Mouse (Mus musculus) heart, postnatal 0 days (tissue): Measurements from ENCODE around the gene Trim31.

Experiments
- CTCF ChIP-seq: IDR thresholded peaks from 2 replicates; pipeline ENCODE4 v1.5.1; 2016; ENCODE audit warnings: antibody characterized with exemption, control low read depth, low read depth
- EP300 ChIP-seq: IDR thresholded peaks from 2 replicates; pipeline ENCODE4 v1.6.1; 2016; ENCODE audit warnings: antibody characterized with exemption, low read depth

DNA sequence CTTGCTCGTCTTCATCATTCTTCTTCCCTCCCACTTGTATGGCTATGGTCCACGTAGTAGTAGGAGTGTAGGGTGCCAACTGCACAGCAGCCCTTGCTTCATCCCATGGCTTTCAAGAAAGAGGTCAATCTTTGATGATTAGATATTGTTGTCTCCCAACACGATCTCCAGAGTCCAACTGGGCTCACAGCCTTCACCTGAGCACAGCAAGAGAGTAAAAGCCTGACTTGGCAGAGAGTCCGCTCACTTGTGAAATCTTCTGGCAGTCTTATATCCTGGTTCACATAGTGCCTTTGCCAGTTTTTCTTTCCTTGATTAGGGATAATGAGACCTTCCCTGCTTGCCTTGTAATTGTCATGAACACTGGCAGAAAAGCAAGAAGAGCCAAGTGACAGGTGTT is 41.7 kb upstream of the Trim31 start:
- TF ChIP-seq CTCF (no peak), EP300 (no peak)
